Mouse (Mus musculus) liver, embryonic 11.5 days (tissue): Measurements from ENCODE around the gene Hist1h2an. TPM values are rescaled to one million over a fixed set of nuclear protein-coding genes. Genes with fewer than 3 reads are reported as not detected.
"Not testable (repeated sequence)": the region's sequence is repeated elsewhere in the genome, so short reads cannot be mapped to it uniquely, and the experiment has no call there.

Source experiments
- ATAC-seq: fragments of 200-750 bp; cut with Nextera tagmentation; replicated peaks from 2 replicates; pipeline ENCODE4 v1.8.0; 2017; ENCODE audit warnings: moderate number of reproducible peaks, mild to moderate bottlenecking, moderate TSS enrichment, moderate library complexity; ENCODE audit not compliant: low FRiP score
- DNase-seq: peaks from one replicate; pipeline ENCODE4 v3.0.0-alpha.2; 2017; ENCODE audit warnings: low spot score
- H3K27ac ChIP-seq: fragments of 300-500 bp; sonication (generic); 2 replicates; pipeline ENCODE4 v1.5.1; 2014; ENCODE audit warnings: mild to moderate bottlenecking, low read depth, low read length, control low read depth
- H3K27me3 ChIP-seq: fragments of 300-500 bp; sonication (generic); replicated peaks from 2 replicates; pipeline ENCODE4 v1.6.1; 2014; ENCODE audit warnings: low read length, mixed read lengths; ENCODE audit not compliant: control insufficient read depth, insufficient read depth
- H3K36me3 ChIP-seq: fragments of 300-500 bp; sonication (generic); 2 replicates; pipeline ENCODE4 v1.6.1; 2014; ENCODE audit warnings: mild to moderate bottlenecking, low read length, moderate library complexity, mixed read lengths; ENCODE audit not compliant: control insufficient read depth, insufficient read depth
- H3K4me1 ChIP-seq: fragments of 300-500 bp; sonication (generic); replicated peaks from 2 replicates; pipeline ENCODE4 v1.6.1; 2014; ENCODE audit warnings: low read length, mixed read lengths; ENCODE audit not compliant: control insufficient read depth, insufficient read depth
- H3K4me2 ChIP-seq: fragments of 300-500 bp; sonication (generic); 2 replicates; pipeline ENCODE4 v1.6.1; 2014; ENCODE audit warnings: mild to moderate bottlenecking, control low read depth, moderate library complexity
- H3K4me3 ChIP-seq: fragments of 300-500 bp; sonication (generic); 2 replicates; pipeline ENCODE4 v1.5.1; 2014; ENCODE audit warnings: low read depth, low read length, control low read depth
- H3K9ac ChIP-seq: fragments of 300-500 bp; sonication (generic); 2 replicates; pipeline ENCODE4 v1.6.1; 2014; ENCODE audit warnings: low read depth, low read length, control low read depth
- H3K9me3 ChIP-seq: fragments of 300-500 bp; sonication (generic); 2 replicates; pipeline ENCODE4 v1.6.1; 2016; ENCODE audit warnings: low read length, inconsistent platforms, mixed read lengths; ENCODE audit not compliant: control insufficient read depth
- WGBS: fragments of 180-500 bp; shearing (Covaris S2); extraction: QIAGEN DNeasy Blood & Tissue Kit; methylation state at CpG from one replicate; pipeline ENCODE4 v1.1.7; 2014; 5-methylcytosine and 5-hydroxymethylcytosine counted together
- polyA plus RNA-seq: library from polyadenylated mRNA; unstranded; fragments of >200 nt; fragmentation: Nextera tagmentation; extraction: Ambion mirVana; gene quantifications from 2 replicates; pipeline ENCODE4 v1.2.1, GENCODE M21; 2014

Gene Hist1h2an
- polyA plus RNA-seq, 1 experiment from 2014 or later, result 12.6 TPM

GRCm38 (mm10) chr13:21786189-21786898 lies 674 bp downstream of the Hist1h2an start:
- WGBS, result 8% methylated on average over 8 of the region's 8 CpGs
- DNase-seq, result no peak
- Histone ChIP-seq H3K36me3 (no peaks in the 10 kb centered on the region), H3K9ac (peak overlapping the region; percentile 73), H3K4me1 (peaks cover 24% of the 10 kb centered on the region), H3K9me3 (no peaks in the 10 kb centered on the region), H3K27me3 (no peaks in the 10 kb centered on the region), H3K4me2 (peak overlapping the region; percentile 66), H3K27ac (peak overlapping the region; percentile 96), H3K4me3 (peak overlapping the region; percentile 41)
- ATAC-seq, result no peak

- Histone ChIP-seq H3K4me1 (peaks cover 24% of the 10 kb centered on the region), H3K4me3 (peak overlapping the region; percentile 44; the same call in 1 of the 2 replicates), H3K9me3 (no peaks in the 10 kb centered on the region), H3K4me2 (peak overlapping the region; percentile 62), H3K36me3 (no peaks in the 10 kb centered on the region), H3K27me3 (no peaks in the 10 kb centered on the region), H3K9ac (peak overlapping the region; percentile 73), H3K27ac (peak overlapping the region; percentile 98)
- WGBS, result 43% methylated on average over 6 of the region's 6 CpGs
- ATAC-seq, result no peak
- peak; percentile 41 for DNase-seq
Observed at GRCm38 (mm10) chr13:21784311-21784710, 2.7 kb downstream of the Hist1h2an start.

GRCm38 (mm10) chr13:21783734-21784161 lies 3.3 kb downstream of the Hist1h2an start:
- peak; percentile 74 for DNase-seq
- H3K4me3 ChIP-seq, result peak overlapping the region; percentile 44
- H3K4me1 ChIP-seq, result peaks cover 23% of the 10 kb centered on the region
- WGBS, result 4% methylated on average over 9 of the region's 9 CpGs
- H3K9me3 ChIP-seq, result no peaks in the 10 kb centered on the region
- peak overlapping the region; percentile 98 for H3K27ac ChIP-seq
- H3K9ac ChIP-seq, result peak overlapping the region; percentile 73
- H3K4me2 ChIP-seq, result peak overlapping the region; percentile 62
- H3K27me3 ChIP-seq, result no peaks in the 10 kb centered on the region
- no peaks in the 10 kb centered on the region for H3K36me3 ChIP-seq
- ATAC-seq, result no peak

- Histone ChIP-seq H3K4me2 (peak within 1 kb of the TSS; percentile 79), H3K36me3 (no peaks in the 10 kb centered on the region), H3K9ac (peak within 1 kb of the TSS; percentile 79), H3K4me1 (peaks cover 19% of the 10 kb centered on the region), H3K9me3 (no peaks in the 10 kb centered on the region), H3K27me3 (no peaks in the 10 kb centered on the region), H3K27ac (peak within 1 kb of the TSS; percentile 98), H3K4me3 (peak within 1 kb of the TSS; percentile 44)
- under 1% methylated on average over 13 of the region's 20 CpGs for WGBS
- ATAC-seq, result peak; percentile 49
- peak; percentile 53 for DNase-seq
Observed at GRCm38 (mm10) chr13:21783255-21783617, 3.8 kb downstream of the Hist1h2an start, which contains the start of gene Hist1h3i. TSS of gene Hist1h3i (minus strand) at chr13:21783370.

GRCm38 (mm10) chr13:21782361-21783254 lies 4.4 kb downstream of the Hist1h2an start:
- Histone ChIP-seq H3K4me1 (peaks cover 15% of the 10 kb centered on the region), H3K27ac (peak overlapping the region; percentile 98), H3K9ac (peak overlapping the region; percentile 79), H3K4me3 (peak overlapping the region; percentile 44), H3K4me2 (peak overlapping the region; percentile 79)
- WGBS, result under 1% methylated on average over 14 of the region's 35 CpGs
- DNase-seq, result peak; percentile 58
- not testable (repeated sequence) for H3K9me3 ChIP-seq, H3K27me3 ChIP-seq, H3K36me3 ChIP-seq
- peak; percentile 5; the same call in 1 of the 2 replicates for ATAC-seq

GRCm38 (mm10) chr13:21781639-21782038 lies 5.4 kb downstream of the Hist1h2an start:
- H3K4me1 ChIP-seq, result peaks cover 21% of the 10 kb centered on the region
- WGBS, result 75% methylated on average over 1 of the region's 1 CpGs
- ATAC-seq (no peak), DNase-seq (no peak)
- H3K4me3 ChIP-seq, result peak overlapping the region; percentile 12; the same call in 1 of the 2 replicates
- peak overlapping the region; percentile 52; the same call in 1 of the 2 replicates for H3K9ac ChIP-seq
- peak overlapping the region; percentile 79 for H3K4me2 ChIP-seq
- H3K27me3 ChIP-seq, result no peaks in the 10 kb centered on the region
- H3K36me3 ChIP-seq, result no peaks in the 10 kb centered on the region
- no peaks in the 10 kb centered on the region for H3K9me3 ChIP-seq
- peak overlapping the region; percentile 100 for H3K27ac ChIP-seq

GRCm38 (mm10) chr13:21781021-21781555 lies 5.9 kb downstream of the Hist1h2an start:
- peaks cover 24% of the 10 kb centered on the region for H3K4me1 ChIP-seq
- H3K4me2 ChIP-seq, result peak overlapping the region; percentile 94
- no peaks in the 10 kb centered on the region for H3K9me3 ChIP-seq
- H3K27ac ChIP-seq, result peak overlapping the region; percentile 100
- peak overlapping the region; percentile 65 for H3K9ac ChIP-seq
- peak overlapping the region; percentile 62 for H3K4me3 ChIP-seq
- no peaks in the 10 kb centered on the region for H3K36me3 ChIP-seq
- no peaks in the 10 kb centered on the region for H3K27me3 ChIP-seq
- 41% methylated on average over 6 of the region's 6 CpGs for WGBS
- ATAC-seq, result no peak
- DNase-seq, result no peak
